Mouse (Mus musculus): ENCODE results near the gene Acsm1. TPM values are rescaled to one million over a fixed set of nuclear protein-coding genes. Genes with fewer than 3 reads are reported as not detected.
"Not testable (repeated sequence)": the region's sequence is repeated elsewhere in the genome, so short reads cannot be mapped to it uniquely, and the experiment has no call there.

Gene Acsm1
- polyA plus RNA-seq (2016; fragmentation: Nextera tagmentation; extraction: Ambion mirVana), result not detected in 2 replicates

GRCm38 (mm10) chr7:119606664-119607076 lies at the start of gene Acsm1:
Gene Acsm1 (plus strand): TSS chr7:119607026.
- H3K4me3 ChIP-seq, result no peak within 1 kb of the TSS

GRCm38 (mm10) chr7:119559789-119560451 lies 46.9 kb upstream of the Acsm1 start:
- Histone ChIP-seq H3K4me3 (no peak overlapping the region), H3K4me1 (no peaks in the 10 kb centered on the region), H3K27ac (replicated peaks) (no peak overlapping the region), H3K36me3 (no peaks in the 10 kb centered on the region), H3K9me3 (replicated peaks) (no peaks in the 10 kb centered on the region), H3K27me3 (ENCODE audit: low read depth, poor library complexity, severe bottlenecking) (no peaks in the 10 kb centered on the region)
- no peak for DNase-seq (ENCODE audit: low spot score)
- 89% methylated on average over 3 of the region's 3 CpGs for WGBS

More at GRCm38 (mm10) chr7:119606664-119607076, at the start of gene Acsm1:
- no peak for DNase-seq (ENCODE audit: low spot score)
- 84% methylated on average over 5 of the region's 5 CpGs for WGBS
- Histone ChIP-seq H3K9me3 (replicated peaks) (no peaks in the 10 kb centered on the region), H3K4me1 (no peaks in the 10 kb centered on the region), H3K36me3 (no peaks in the 10 kb centered on the region), H3K27ac (replicated peaks) (no peak within 1 kb of the TSS), H3K27me3 (ENCODE audit: low read depth, poor library complexity, severe bottlenecking) (no peaks in the 10 kb centered on the region)

GRCm38 (mm10) chr7:119560452-119560835 lies 46.4 kb upstream of the Acsm1 start:
- Histone ChIP-seq H3K27me3 (ENCODE audit: low read depth, poor library complexity, severe bottlenecking) (no peaks in the 10 kb centered on the region), H3K27ac (replicated peaks) (no peak overlapping the region), H3K9me3 (replicated peaks) (no peaks in the 10 kb centered on the region), H3K36me3 (no peaks in the 10 kb centered on the region), H3K4me1 (no peaks in the 10 kb centered on the region), H3K4me3 (no peak overlapping the region)
- no peak for DNase-seq (ENCODE audit: low spot score)
- WGBS, result 87% methylated on average over 3 of the region's 3 CpGs

- H3K27ac ChIP-seq (replicated peaks), result no peak overlapping the region
- no peaks in the 10 kb centered on the region for H3K36me3 ChIP-seq
- H3K27me3 ChIP-seq (ENCODE audit: low read depth, poor library complexity, severe bottlenecking), result no peaks in the 10 kb centered on the region
- 64% methylated on average over 4 of the region's 4 CpGs for WGBS
- no peak for DNase-seq (ENCODE audit: low spot score)
- H3K4me3 ChIP-seq, result no peak overlapping the region
- H3K4me1 ChIP-seq, result no peaks in the 10 kb centered on the region
- no peaks in the 10 kb centered on the region for H3K9me3 ChIP-seq (replicated peaks)
Observed at GRCm38 (mm10) chr7:119561441-119561840, 45.4 kb upstream of the Acsm1 start.

GRCm38 (mm10) chr7:119562476-119562875 lies 44.4 kb upstream of the Acsm1 start:
- H3K27ac ChIP-seq (replicated peaks); H3K4me1 ChIP-seq; H3K4me3 ChIP-seq; DNase-seq (ENCODE audit: low spot score); H3K9me3 ChIP-seq (replicated peaks); H3K27me3 ChIP-seq (ENCODE audit: low read depth, poor library complexity, severe bottlenecking); H3K36me3 ChIP-seq: not testable (repeated sequence)
- 87% methylated on average over 2 of the region's 2 CpGs for WGBS

- 81% methylated on average over 3 of the region's 3 CpGs for WGBS
- Histone ChIP-seq H3K9me3 (replicated peaks) (no peaks in the 10 kb centered on the region), H3K27ac (replicated peaks) (no peak overlapping the region), H3K4me1 (no peaks in the 10 kb centered on the region), H3K4me3 (no peak overlapping the region), H3K27me3 (ENCODE audit: low read depth, poor library complexity, severe bottlenecking) (no peaks in the 10 kb centered on the region), H3K36me3 (no peaks in the 10 kb centered on the region)
- DNase-seq (ENCODE audit: low spot score), result no peak
Observed at GRCm38 (mm10) chr7:119594530-119595107, 12.2 kb upstream of the Acsm1 start.

- Histone ChIP-seq H3K27ac (replicated peaks) (no peak overlapping the region), H3K9me3 (replicated peaks) (no peaks in the 10 kb centered on the region), H3K36me3 (no peaks in the 10 kb centered on the region), H3K27me3 (ENCODE audit: low read depth, poor library complexity, severe bottlenecking) (no peaks in the 10 kb centered on the region), H3K4me1 (no peaks in the 10 kb centered on the region), H3K4me3 (no peak overlapping the region)
- no peak for DNase-seq (ENCODE audit: low spot score)
- WGBS, result 24% methylated on average over 1 of the region's 1 CpGs
Observed at GRCm38 (mm10) chr7:119595306-119595705, 11.5 kb upstream of the Acsm1 start.

GRCm38 (mm10) chr7:119596536-119596935 lies 10.3 kb upstream of the Acsm1 start:
- H3K4me1 ChIP-seq, result no peaks in the 10 kb centered on the region
- WGBS, result 79% methylated on average over 2 of the region's 2 CpGs
- no peaks in the 10 kb centered on the region for H3K36me3 ChIP-seq
- H3K4me3 ChIP-seq, result no peak overlapping the region
- H3K27ac ChIP-seq (replicated peaks), result no peak overlapping the region
- DNase-seq (ENCODE audit: low spot score), result no peak
- no peaks in the 10 kb centered on the region for H3K9me3 ChIP-seq (replicated peaks)
- H3K27me3 ChIP-seq (ENCODE audit: low read depth, poor library complexity, severe bottlenecking), result no peaks in the 10 kb centered on the region

- Histone ChIP-seq H3K4me1 (no peaks in the 10 kb centered on the region), H3K27me3 (ENCODE audit: low read depth, poor library complexity, severe bottlenecking) (no peaks in the 10 kb centered on the region), H3K4me3 (no peak overlapping the region), H3K36me3 (no peaks in the 10 kb centered on the region), H3K27ac (replicated peaks) (no peak overlapping the region), H3K9me3 (replicated peaks) (no peaks in the 10 kb centered on the region)
- DNase-seq (ENCODE audit: low spot score), result no peak
- 84% methylated on average over 2 of the region's 2 CpGs for WGBS
Observed at GRCm38 (mm10) chr7:119601195-119601953, 5.5 kb upstream of the Acsm1 start.

GRCm38 (mm10) chr7:119601954-119602317 lies 4.9 kb upstream of the Acsm1 start:
- H3K27me3 ChIP-seq (ENCODE audit: low read depth, poor library complexity, severe bottlenecking), result no peaks in the 10 kb centered on the region
- H3K4me3 ChIP-seq, result no peak overlapping the region
- no peak for DNase-seq (ENCODE audit: low spot score)
- WGBS, result 83% methylated on average over 1 of the region's 1 CpGs
- no peak overlapping the region for H3K27ac ChIP-seq (replicated peaks)
- no peaks in the 10 kb centered on the region for H3K9me3 ChIP-seq (replicated peaks)
- H3K36me3 ChIP-seq, result no peaks in the 10 kb centered on the region
- no peaks in the 10 kb centered on the region for H3K4me1 ChIP-seq

- H3K4me1 ChIP-seq, result no peaks in the 10 kb centered on the region
- no peaks in the 10 kb centered on the region for H3K36me3 ChIP-seq
- no peak for DNase-seq (ENCODE audit: low spot score)
- no peaks in the 10 kb centered on the region for H3K27me3 ChIP-seq (ENCODE audit: low read depth, poor library complexity, severe bottlenecking)
- H3K27ac ChIP-seq (replicated peaks), result no peak overlapping the region
- no peak overlapping the region for H3K4me3 ChIP-seq
- no peaks in the 10 kb centered on the region for H3K9me3 ChIP-seq (replicated peaks)
- WGBS, result 89% methylated on average over 2 of the region's 2 CpGs
Observed at GRCm38 (mm10) chr7:119604903-119605483, 1.8 kb upstream of the Acsm1 start.

- H3K36me3 ChIP-seq, result no peaks in the 10 kb centered on the region
- DNase-seq (ENCODE audit: low spot score), result no peak
- H3K27me3 ChIP-seq (ENCODE audit: low read depth, poor library complexity, severe bottlenecking), result no peaks in the 10 kb centered on the region
- no peaks in the 10 kb centered on the region for H3K9me3 ChIP-seq (replicated peaks)
- H3K27ac ChIP-seq (replicated peaks), result no peak overlapping the region
- WGBS, result 76% methylated on average over 9 of the region's 9 CpGs
- H3K4me3 ChIP-seq, result no peak overlapping the region
- H3K4me1 ChIP-seq, result no peaks in the 10 kb centered on the region
Observed at GRCm38 (mm10) chr7:119605926-119606663, 731 bp upstream of the Acsm1 start.

Measured in midbrain, embryonic 10.5 days (tissue).